Mouse (Mus musculus) kidney, adult 11 months (tissue): ENCODE results near the gene Prrxl1.
A peak's percentile ranks its signal among the peaks of the same experiment; 100 is the strongest.

ENCODE experiments used
- DNase-seq: peaks from one replicate; pipeline ENCODE4 v3.0.0; 2022

Prrxl1 gene

GRCm38 (mm10) chr14:32628584-32628983 is 29.4 kb downstream of the Prrxl1 start:
- DNase-seq: no peak

GRCm38 (mm10) chr14:32632908-32633600 is 33.8 kb downstream of the Prrxl1 start:
- no peak for DNase-seq

- no peak for DNase-seq
Measured at GRCm38 (mm10) chr14:32634015-32634682, 34.9 kb downstream of the Prrxl1 start.

GRCm38 (mm10) chr14:32638485-32638884 is 39.3 kb downstream of the Prrxl1 start:
- no peak for DNase-seq

GRCm38 (mm10) chr14:32659781-32660180 is 60.6 kb downstream of the Prrxl1 start:
- no peak for DNase-seq

- DNase-seq: no peak
Measured at GRCm38 (mm10) chr14:32663099-32663498, 63.9 kb downstream of the Prrxl1 start.

GRCm38 (mm10) chr14:32673178-32673577 is 74.0 kb downstream of the Prrxl1 start:
- no peak for DNase-seq

GRCm38 (mm10) chr14:32678565-32678964 is 79.4 kb downstream of the Prrxl1 start:
- DNase-seq: no peak

- DNase-seq: no peak
Measured at GRCm38 (mm10) chr14:32681603-32682002, 82.4 kb downstream of the Prrxl1 start.

GRCm38 (mm10) chr14:32682536-32682935 is 83.3 kb downstream of the Prrxl1 start:
- DNase-seq: no peak

GRCm38 (mm10) chr14:32683251-32683838 is 84.1 kb downstream of the Prrxl1 start:
- DNase-seq: peak; percentile 19

GRCm38 (mm10) chr14:32683982-32684734 is 85.0 kb downstream of the Prrxl1 start:
- peak; percentile 19 for DNase-seq

GRCm38 (mm10) chr14:32684735-32685105 is 85.5 kb downstream of the Prrxl1 start:
- no peak for DNase-seq

GRCm38 (mm10) chr14:32685124-32685826 is 86.1 kb downstream of the Prrxl1 start, which contains the start of gene 3425401B19Rik:
TSS of gene 3425401B19Rik (minus strand) at chr14:32685293.
- DNase-seq: no peak

- no peak for DNase-seq
Measured at GRCm38 (mm10) chr14:32695906-32696305, 96.7 kb downstream of the Prrxl1 start.

GRCm38 (mm10) chr14:32696344-32696743 is 97.1 kb downstream of the Prrxl1 start:
- DNase-seq: no peak

GRCm38 (mm10) chr14:32697774-32698173 is 98.6 kb downstream of the Prrxl1 start:
- DNase-seq: no peak

- no peak for DNase-seq
Measured at GRCm38 (mm10) chr14:32698556-32698955, 99.3 kb downstream of the Prrxl1 start.
